Mouse (Mus musculus): ENCODE data around the gene Samd7. TPM values are rescaled to one million over a fixed set of nuclear protein-coding genes. Genes with fewer than 3 reads are reported as not detected.

The Samd7 gene
- 0.96 and 1.0 TPM in 2 replicates for polyA plus RNA-seq (2015; fragmentation: Nextera tagmentation; extraction: Ambion mirVana)

DNA sequence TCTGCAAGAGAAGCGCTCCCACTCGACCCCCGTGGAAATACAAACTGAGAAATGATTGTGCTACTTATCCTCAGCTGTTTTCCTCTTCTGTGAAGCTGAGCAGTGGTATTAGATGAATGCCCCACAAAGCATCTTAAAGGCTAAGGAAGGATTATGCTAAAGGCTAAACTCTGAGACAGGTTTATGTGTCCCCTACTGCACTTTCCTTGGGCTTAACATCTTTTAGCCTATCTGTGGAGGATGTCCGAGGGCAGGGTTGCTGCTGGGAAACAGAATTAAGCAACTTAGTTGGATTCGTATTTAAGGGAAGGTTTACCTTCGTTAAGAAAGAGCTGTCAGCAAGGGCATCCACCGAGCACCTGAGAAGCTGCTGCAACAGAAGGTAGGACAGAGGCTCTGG, at the start of gene Samd7:
Gene Samd7 (plus strand): TSS at position 288 of the 400 bp plus-strand sequence.

DNA sequence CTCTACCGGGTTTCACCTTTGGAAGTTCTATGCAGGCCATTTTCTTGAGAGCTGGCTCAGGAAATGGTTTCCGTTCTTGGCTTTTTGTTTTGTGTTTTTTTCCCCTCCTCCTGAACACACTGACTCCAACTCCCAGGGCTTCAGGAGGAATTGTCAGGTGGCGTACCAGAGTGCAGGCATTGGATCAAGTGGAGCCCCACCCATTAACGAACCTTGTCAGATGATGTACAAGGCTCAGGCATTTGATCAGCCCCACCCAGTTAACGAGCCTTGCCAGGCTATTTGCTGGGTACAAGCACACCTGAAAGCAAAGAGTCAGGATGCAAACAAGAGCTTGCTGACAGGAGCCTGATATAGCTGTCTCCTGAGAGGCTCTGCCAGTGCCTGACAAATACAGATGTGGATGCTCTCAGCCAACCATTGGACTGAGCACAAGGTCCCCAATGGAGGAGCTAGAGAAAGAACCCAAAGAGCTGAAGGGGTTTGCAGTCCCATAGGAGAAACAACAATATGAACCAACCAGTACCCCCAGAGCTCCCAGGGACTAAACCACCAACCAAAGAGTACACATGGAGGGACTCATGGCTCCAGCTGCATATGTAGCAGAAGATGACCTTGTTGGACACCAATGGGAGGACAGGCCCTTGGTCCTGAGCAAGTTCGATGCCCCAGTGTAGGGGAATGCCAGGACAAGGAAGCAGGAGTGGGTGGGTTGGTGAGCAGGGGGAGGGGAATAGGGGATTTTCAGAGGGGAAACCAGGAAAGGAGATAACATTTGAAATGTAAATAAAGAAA, 46.2 kb upstream of the Samd7 start, which contains the start of gene Lrrc31:
Gene Lrrc31 (minus strand): TSS at position 133 of the 795 bp plus-strand sequence.

DNA sequence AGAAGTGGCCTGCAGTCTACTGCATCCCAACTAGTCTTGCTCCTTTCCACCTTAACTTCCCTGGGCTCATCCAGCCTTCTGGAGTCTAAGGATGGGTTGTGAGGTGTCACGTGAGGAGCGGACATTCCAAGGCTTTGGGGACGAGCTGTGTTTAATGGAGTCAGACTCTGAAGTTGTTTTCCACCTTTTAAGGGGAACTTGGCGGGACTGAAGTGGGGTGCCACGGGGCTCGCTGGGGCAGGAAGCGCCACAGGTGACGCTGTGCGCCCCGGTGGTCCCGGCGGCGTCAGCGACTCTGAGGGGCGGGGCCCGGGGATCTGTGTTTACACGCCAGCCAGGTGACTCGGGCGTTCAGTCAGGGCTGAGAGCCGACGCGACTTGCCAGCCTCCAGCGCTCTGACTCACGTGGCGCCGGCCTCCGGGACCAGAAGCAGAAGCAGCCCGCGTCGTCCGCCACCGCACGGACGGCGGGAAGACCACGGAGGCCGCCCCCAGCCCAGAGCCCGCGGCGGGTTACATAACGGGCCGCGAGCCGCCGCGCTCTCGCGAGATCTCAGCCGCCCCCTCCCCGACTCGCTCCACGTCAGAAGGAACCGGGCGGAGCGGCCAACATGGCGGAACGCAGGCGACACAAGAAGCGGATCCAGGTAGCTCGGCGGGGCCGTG, 46.8 kb downstream of the Samd7 start, which contains the start of gene Sec62:
Gene Sec62 (plus strand): TSS at position 139 of the 666 bp plus-strand sequence.

Other genes with a start within 250 kb of the Samd7 start
- 3.3 and 4.1 TPM in 2 replicates for gene Mecom, start 198.3 kb upstream of the Samd7 start, polyA plus RNA-seq (2015; fragmentation: Nextera tagmentation; extraction: Ambion mirVana)
- gene Actrt3, start 146.4 kb upstream of the Samd7 start, polyA plus RNA-seq (2015; fragmentation: Nextera tagmentation; extraction: Ambion mirVana) = 0.06 TPM in 1 of 2 replicates, not detected in the other
- 15.4 and 16.0 TPM in 2 replicates for gene Mynn, start 144.2 kb upstream of the Samd7 start, polyA plus RNA-seq (2015; fragmentation: Nextera tagmentation; extraction: Ambion mirVana)
- not detected in 2 replicates for gene Lrriq4, start 101.8 kb upstream of the Samd7 start, polyA plus RNA-seq (2015; fragmentation: Nextera tagmentation; extraction: Ambion mirVana)
- gene Lrrc34, start 98.4 kb upstream of the Samd7 start, polyA plus RNA-seq (2015; fragmentation: Nextera tagmentation; extraction: Ambion mirVana) = 0.11 and 0.22 TPM in 2 replicates
- gene Lrrc31, start 46.5 kb upstream of the Samd7 start, polyA plus RNA-seq (2015; fragmentation: Nextera tagmentation; extraction: Ambion mirVana) = not detected in 2 replicates
- 116 and 119 TPM in 2 replicates for gene Sec62, start 46.6 kb downstream of the Samd7 start, polyA plus RNA-seq (2015; fragmentation: Nextera tagmentation; extraction: Ambion mirVana)
- gene Gpr160, start 109.7 kb downstream of the Samd7 start, polyA plus RNA-seq (2015; fragmentation: Nextera tagmentation; extraction: Ambion mirVana) = 3.2 and 6.2 TPM in 2 replicates
- 3.7 and 3.8 TPM in 2 replicates for gene Phc3, start 223.1 kb downstream of the Samd7 start, polyA plus RNA-seq (2015; fragmentation: Nextera tagmentation; extraction: Ambion mirVana)
- gene Prkci, start 249.5 kb downstream of the Samd7 start, polyA plus RNA-seq (2015; fragmentation: Nextera tagmentation; extraction: Ambion mirVana) = 7.9 and 8.9 TPM in 2 replicates